Mouse (Mus musculus) lung, embryonic 15.5 days (tissue): ENCODE measurements at regions not wholly inside any gene's neighbourhood (a gene's known extent, or its start where the extent isn't known, plus 50 kb on each side); places are given as distances from the start of the nearest gene placed in this dataset.

ENCODE experiments used
- ATAC-seq: fragments of 200-750 bp; cut with Nextera tagmentation; 2 replicates; pipeline ENCODE4 v1.8.0; 2017; ENCODE audit warnings: moderate number of reproducible peaks, borderline replicate concordance; ENCODE audit not compliant: low FRiP score, low TSS enrichment; ENCODE audit errors: extremely low read depth
- H3K27ac ChIP-seq: fragments of 300-500 bp; sonication (generic); 2 replicates; pipeline ENCODE4 v1.5.1; 2015; ENCODE audit warnings: moderate library complexity, mild to moderate bottlenecking, inconsistent platforms
- H3K27me3 ChIP-seq: fragments of 300-500 bp; sonication (generic); 2 replicates; pipeline ENCODE4 v1.6.1; 2015; ENCODE audit warnings: inconsistent platforms
- H3K36me3 ChIP-seq: fragments of 300-500 bp; sonication (generic); 2 replicates; pipeline ENCODE4 v1.6.1; 2015; ENCODE audit warnings: inconsistent platforms
- H3K4me1 ChIP-seq: fragments of 300-500 bp; sonication (generic); 2 replicates; pipeline ENCODE4 v1.6.1; 2015; ENCODE audit warnings: inconsistent platforms
- H3K4me2 ChIP-seq: fragments of 300-500 bp; sonication (generic); 2 replicates; pipeline ENCODE4 v1.6.1; 2015; ENCODE audit warnings: inconsistent platforms, mild to moderate bottlenecking, moderate library complexity
- H3K4me3 ChIP-seq: fragments of 300-500 bp; sonication (generic); 2 replicates; pipeline ENCODE4 v1.5.1; 2015; ENCODE audit warnings: mild to moderate bottlenecking, inconsistent platforms
- H3K9ac ChIP-seq: fragments of 300-500 bp; sonication (generic); 2 replicates; pipeline ENCODE4 v1.6.1; 2015; ENCODE audit warnings: inconsistent platforms
- H3K9me3 ChIP-seq: fragments of 300-500 bp; sonication (generic); 2 replicates; pipeline ENCODE4 v1.6.1; 2016; ENCODE audit warnings: inconsistent platforms
- WGBS: fragments of 180-500 bp; shearing (Covaris S2); methylation state at CpG from one replicate; pipeline ENCODE4 v1.1.7; 2015; 5-methylcytosine and 5-hydroxymethylcytosine counted together

GRCm38 (mm10) chr9:23029421-23029820 is 193.5 kb upstream of the Bmper start:
- Histone ChIP-seq H3K9ac (no peak overlapping the region), H3K36me3 (no peaks in the 10 kb centered on the region), H3K4me1 (peaks cover 25% of the 10 kb centered on the region), H3K9me3 (no peaks in the 10 kb centered on the region), H3K4me3 (no peak overlapping the region), H3K27ac (no peak overlapping the region), H3K4me2 (no peak overlapping the region), H3K27me3 (no peaks in the 10 kb centered on the region)
- WGBS = 57% methylated on average over 4 of the region's 4 CpGs
- no peak for ATAC-seq

GRCm38 (mm10) chr9:23030138-23030537 is 192.7 kb upstream of the Bmper start:
- H3K9ac ChIP-seq = no peak overlapping the region
- H3K27me3 ChIP-seq = no peaks in the 10 kb centered on the region
- no peak overlapping the region for H3K27ac ChIP-seq
- no peak overlapping the region for H3K4me2 ChIP-seq
- 51% methylated on average over 11 of the region's 11 CpGs for WGBS
- H3K9me3 ChIP-seq = no peaks in the 10 kb centered on the region
- ATAC-seq = 0 out of 2 replicates have a peak, but pooled peaks have one; percentile 23
- peaks cover 25% of the 10 kb centered on the region for H3K4me1 ChIP-seq
- no peaks in the 10 kb centered on the region for H3K36me3 ChIP-seq
- H3K4me3 ChIP-seq = no peak overlapping the region

- no peaks in the 10 kb centered on the region for H3K9me3 ChIP-seq
- H3K36me3 ChIP-seq = no peaks in the 10 kb centered on the region
- ATAC-seq = no peak
- no peak overlapping the region for H3K27ac ChIP-seq
- H3K4me3 ChIP-seq = no peak overlapping the region
- 11% methylated on average over 2 of the region's 2 CpGs for WGBS
- no peak overlapping the region for H3K4me2 ChIP-seq
- peaks cover 22% of the 10 kb centered on the region for H3K4me1 ChIP-seq
- no peak overlapping the region for H3K9ac ChIP-seq
- H3K27me3 ChIP-seq = no peaks in the 10 kb centered on the region
These were observed 192.3 kb upstream of the Bmper start for GRCm38 (mm10) chr9:23030546-23030945.

- WGBS = 80% methylated on average over 9 of the region's 9 CpGs
- no peak overlapping the region for H3K4me2 ChIP-seq
- no peak overlapping the region for H3K27ac ChIP-seq
- no peak overlapping the region for H3K4me3 ChIP-seq
- no peak for ATAC-seq
- peaks cover 34% of the 10 kb centered on the region for H3K4me1 ChIP-seq
- no peaks in the 10 kb centered on the region for H3K9me3 ChIP-seq
- no peaks in the 10 kb centered on the region for H3K27me3 ChIP-seq
- no peaks in the 10 kb centered on the region for H3K36me3 ChIP-seq
- H3K9ac ChIP-seq = no peak overlapping the region
These were observed 191.0 kb upstream of the Bmper start for GRCm38 (mm10) chr9:23031916-23032315.

GRCm38 (mm10) chr9:23035306-23035705 is 187.6 kb upstream of the Bmper start:
- Histone ChIP-seq H3K9ac (no peak overlapping the region), H3K4me1 (peaks cover 17% of the 10 kb centered on the region), H3K36me3 (no peaks in the 10 kb centered on the region), H3K27me3 (no peaks in the 10 kb centered on the region), H3K27ac (0 out of 2 replicates have a peak overlapping the region, but pooled peaks have one; percentile 20), H3K4me3 (no peak overlapping the region), H3K4me2 (peak overlapping the region; percentile 51), H3K9me3 (no peaks in the 10 kb centered on the region)
- ATAC-seq = peak; percentile 12; the same call in 1 of the 2 replicates
- WGBS = 54% methylated on average over 6 of the region's 6 CpGs

- H3K27ac ChIP-seq = no peak overlapping the region
- ATAC-seq = no peak
- WGBS = 12% methylated on average over 16 of the region's 16 CpGs
- H3K4me3 ChIP-seq = peak overlapping the region; percentile 14
- peak overlapping the region; percentile 15; the same call in 1 of the 2 replicates for H3K9ac ChIP-seq
- H3K36me3 ChIP-seq = no peaks in the 10 kb centered on the region
- H3K9me3 ChIP-seq = no peaks in the 10 kb centered on the region
- no peaks in the 10 kb centered on the region for H3K27me3 ChIP-seq
- peak overlapping the region; percentile 51 for H3K4me2 ChIP-seq
- peaks cover 19% of the 10 kb centered on the region for H3K4me1 ChIP-seq
These were observed 186.8 kb upstream of the Bmper start for GRCm38 (mm10) chr9:23035901-23036610.

GRCm38 (mm10) chr9:23037513-23037914 is 185.4 kb upstream of the Bmper start:
- ATAC-seq = no peak
- 45% methylated on average over 9 of the region's 9 CpGs for WGBS
- Histone ChIP-seq H3K9ac (no peak overlapping the region), H3K9me3 (no peaks in the 10 kb centered on the region), H3K27ac (no peak overlapping the region), H3K4me3 (no peak overlapping the region), H3K4me2 (no peak overlapping the region), H3K36me3 (no peaks in the 10 kb centered on the region), H3K27me3 (no peaks in the 10 kb centered on the region), H3K4me1 (peaks cover 32% of the 10 kb centered on the region)

GRCm38 (mm10) chr9:23039588-23039987 is 183.3 kb upstream of the Bmper start:
- no peaks in the 10 kb centered on the region for H3K36me3 ChIP-seq
- H3K27me3 ChIP-seq = no peaks in the 10 kb centered on the region
- H3K9ac ChIP-seq = no peak overlapping the region
- no peak overlapping the region for H3K4me3 ChIP-seq
- H3K27ac ChIP-seq = no peak overlapping the region
- H3K4me1 ChIP-seq = peaks cover 38% of the 10 kb centered on the region
- ATAC-seq = no peak
- no peaks in the 10 kb centered on the region for H3K9me3 ChIP-seq
- 86% methylated on average over 6 of the region's 6 CpGs for WGBS
- H3K4me2 ChIP-seq = no peak overlapping the region

- peaks cover 34% of the 10 kb centered on the region for H3K4me1 ChIP-seq
- H3K4me3 ChIP-seq = no peak overlapping the region
- peak; percentile 81 for ATAC-seq
- H3K36me3 ChIP-seq = no peaks in the 10 kb centered on the region
- H3K27me3 ChIP-seq = no peaks in the 10 kb centered on the region
- H3K9me3 ChIP-seq = no peaks in the 10 kb centered on the region
- no peak overlapping the region for H3K9ac ChIP-seq
- no peak overlapping the region; the same call in 1 of the 2 replicates for H3K4me2 ChIP-seq
- H3K27ac ChIP-seq = peak overlapping the region; percentile 63
- 22% methylated on average over 5 of the region's 5 CpGs for WGBS
These were observed 181.9 kb upstream of the Bmper start for GRCm38 (mm10) chr9:23041025-23041424.

- peaks cover 26% of the 10 kb centered on the region for H3K4me1 ChIP-seq
- peak overlapping the region; percentile 63 for H3K27ac ChIP-seq
- no peaks in the 10 kb centered on the region for H3K27me3 ChIP-seq
- H3K4me2 ChIP-seq = no peak overlapping the region; the same call in 1 of the 2 replicates
- no peak overlapping the region for H3K4me3 ChIP-seq
- no peaks in the 10 kb centered on the region for H3K36me3 ChIP-seq
- no peaks in the 10 kb centered on the region for H3K9me3 ChIP-seq
- no peak overlapping the region for H3K9ac ChIP-seq
- WGBS = 39% methylated on average over 22 of the region's 22 CpGs
- peak; percentile 47 for ATAC-seq
These were observed 181.1 kb upstream of the Bmper start for GRCm38 (mm10) chr9:23041537-23042472.

- 69% methylated on average over 4 of the region's 4 CpGs for WGBS
- Histone ChIP-seq H3K27ac (no peak overlapping the region), H3K9me3 (no peaks in the 10 kb centered on the region), H3K4me3 (no peak overlapping the region), H3K27me3 (no peaks in the 10 kb centered on the region), H3K36me3 (no peaks in the 10 kb centered on the region), H3K4me2 (no peak overlapping the region), H3K9ac (no peak overlapping the region), H3K4me1 (peaks cover 26% of the 10 kb centered on the region)
- no peak for ATAC-seq
These were observed 179.9 kb upstream of the Bmper start for GRCm38 (mm10) chr9:23043006-23043405.

- H3K4me3 ChIP-seq = no peak overlapping the region
- no peaks in the 10 kb centered on the region for H3K36me3 ChIP-seq
- 11% methylated on average over 2 of the region's 2 CpGs for WGBS
- no peak overlapping the region for H3K9ac ChIP-seq
- no peak overlapping the region for H3K27ac ChIP-seq
- H3K4me1 ChIP-seq = peaks cover 26% of the 10 kb centered on the region
- H3K9me3 ChIP-seq = no peaks in the 10 kb centered on the region
- no peaks in the 10 kb centered on the region for H3K27me3 ChIP-seq
- no peak overlapping the region for H3K4me2 ChIP-seq
- no peak for ATAC-seq
These were observed 177.4 kb upstream of the Bmper start for GRCm38 (mm10) chr9:23045486-23045885.
